Mouse (Mus musculus) midbrain, embryonic 10.5 days (tissue): ENCODE data around the gene Gid4. TPM values are rescaled to one million over a fixed set of nuclear protein-coding genes. Genes with fewer than 3 reads are reported as not detected.

Source experiments
- DNase-seq: peaks from one replicate; pipeline ENCODE4 v3.0.0-alpha.2; 2017; ENCODE audit warnings: low spot score
- H3K27ac ChIP-seq: fragments of 300-500 bp; sonication (generic); replicated peaks from 2 replicates; pipeline ENCODE4 v1.5.1; 2016; ENCODE audit warnings: mild to moderate bottlenecking
- H3K27me3 ChIP-seq: fragments of 300-500 bp; sonication (generic); 2 replicates; pipeline ENCODE4 v1.6.1; 2016; ENCODE audit warnings: low read depth, mild to moderate bottlenecking; ENCODE audit not compliant: poor library complexity, severe bottlenecking
- H3K36me3 ChIP-seq: fragments of 300-500 bp; sonication (generic); 2 replicates; pipeline ENCODE4 v1.6.1; 2016; ENCODE audit warnings: mild to moderate bottlenecking, moderate library complexity
- H3K4me1 ChIP-seq: fragments of 300-500 bp; sonication (generic); 2 replicates; pipeline ENCODE4 v1.6.1; 2016
- H3K4me3 ChIP-seq: fragments of 300-500 bp; sonication (generic); 2 replicates; pipeline ENCODE4 v1.5.1; 2016; ENCODE audit warnings: mild to moderate bottlenecking, moderate library complexity
- H3K9me3 ChIP-seq: fragments of 300-500 bp; sonication (generic); replicated peaks from 2 replicates; pipeline ENCODE4 v1.6.1; 2016; ENCODE audit warnings: mild to moderate bottlenecking
- WGBS: fragments of 180-500 bp; shearing (Covaris S2); methylation state at CpG from one replicate; pipeline ENCODE4 v1.1.7; 2016; 5-methylcytosine and 5-hydroxymethylcytosine counted together
- polyA plus RNA-seq: library from polyadenylated mRNA; unstranded; fragments of >200 nt; fragmentation: Nextera tagmentation; extraction: Ambion mirVana; gene quantifications from 2 replicates; pipeline ENCODE4 v1.2.1, GENCODE M21; 2016

Gene Gid4
- polyA plus RNA-seq, 1 experiment from 2014 or later: 31.7 TPM

GRCm38 (mm10) chr11:60486267-60486666 lies 69.3 kb downstream of the Gid4 start:
- H3K9me3 ChIP-seq: no peaks in the 10 kb centered on the region
- no peaks in the 10 kb centered on the region for H3K4me1 ChIP-seq
- no peak overlapping the region for H3K4me3 ChIP-seq
- H3K27ac ChIP-seq: 0 out of 2 replicates have a peak overlapping the region, but pooled peaks have one; percentile 17
- no peak for DNase-seq
- H3K36me3 ChIP-seq: no peaks in the 10 kb centered on the region
- 71% methylated on average over 3 of the region's 3 CpGs for WGBS
- no peaks in the 10 kb centered on the region for H3K27me3 ChIP-seq

- no peaks in the 10 kb centered on the region for H3K9me3 ChIP-seq
- DNase-seq: no peak
- no peaks in the 10 kb centered on the region for H3K4me1 ChIP-seq
- H3K27ac ChIP-seq: no peak overlapping the region
- WGBS: 86% methylated on average over 5 of the region's 5 CpGs
- H3K36me3 ChIP-seq: no peaks in the 10 kb centered on the region
- 0 out of 2 replicates have a peak, but pooled peaks cover 5% of the 10 kb centered on the region for H3K27me3 ChIP-seq
- no peak overlapping the region for H3K4me3 ChIP-seq
Measured at GRCm38 (mm10) chr11:60492726-60493125, 75.8 kb downstream of the Gid4 start.

- Histone ChIP-seq H3K9me3 (no peaks in the 10 kb centered on the region), H3K36me3 (no peaks in the 10 kb centered on the region), H3K4me3 (no peak overlapping the region), H3K27ac (no peak overlapping the region), H3K27me3 (0 out of 2 replicates have a peak, but pooled peaks cover 5% of the 10 kb centered on the region), H3K4me1 (no peaks in the 10 kb centered on the region)
- no peak for DNase-seq
- 69% methylated on average over 2 of the region's 2 CpGs for WGBS
Measured at GRCm38 (mm10) chr11:60495692-60496091, 78.7 kb downstream of the Gid4 start.

Other genes with a start within 250 kb of the Gid4 start
- gene Srebf1, start 194.6 kb upstream of the Gid4 start, polyA plus RNA-seq: 47.0 and 51.0 TPM in 2 replicates
- 17.6 and 26.2 TPM in 2 replicates for gene Tom1l2, start 64.2 kb upstream of the Gid4 start, polyA plus RNA-seq
- gene Drc3, start 63.8 kb upstream of the Gid4 start, polyA plus RNA-seq: 1.7 and 1.8 TPM in 2 replicates
- gene Atpaf2, start 1.3 kb downstream of the Gid4 start, polyA plus RNA-seq: 51.8 and 52.1 TPM in 2 replicates
- 129 and 131 TPM in 2 replicates for gene Drg2, start 37.4 kb downstream of the Gid4 start, polyA plus RNA-seq
- 0.04 and 0.05 TPM in 2 replicates for gene Myo15, start 52.2 kb downstream of the Gid4 start, polyA plus RNA-seq
- 34.4 TPM in 2 replicates for gene Alkbh5, start 119.2 kb downstream of the Gid4 start, polyA plus RNA-seq